Mouse (Mus musculus) liver, embryonic 14.5 days (tissue): Measurements from ENCODE around the gene Psmd9.

ENCODE experiments used
- CTCF ChIP-seq: IDR thresholded peaks from 2 replicates; pipeline ENCODE4 v1.5.1; 2016; ENCODE audit warnings: antibody characterized with exemption, low read depth, control low read depth
- EP300 ChIP-seq: IDR thresholded peaks from 2 replicates; pipeline ENCODE4 v1.6.1; 2016; ENCODE audit warnings: antibody characterized with exemption, low read depth

- no peak for TF ChIP-seq CTCF
- TF ChIP-seq EP300 = no peak
Measured at GRCm38 (mm10) chr5:123178792-123179191, 9.6 kb downstream of the Psmd9 start.
